Mouse (Mus musculus): ENCODE measurements around the gene Znrf1. TPM values are rescaled to one million over a fixed set of nuclear protein-coding genes. Genes with fewer than 3 reads are reported as not detected.
A peak's percentile ranks its signal among the peaks of the same experiment; 100 is the strongest.

The Znrf1 gene
- polyA plus RNA-seq, 1 experiment, result 166 TPM

GRCm38 (mm10) chr8:111509278-111509677 lies 26.6 kb upstream of the Znrf1 start:
- no peak overlapping the region for H3K27ac ChIP-seq (ENCODE audit: insufficient read depth, low read length)
- TF ChIP-seq POLR2A (IDR thresholded peaks at IDR 0.05; ENCODE audit: extremely low read depth, insufficient read depth, low read length), result no peak
- TF ChIP-seq CTCF (IDR thresholded peaks at IDR 0.05; ENCODE audit: extremely low read depth, insufficient read depth, low read length), result no peak
- no peak overlapping the region for H3K4me3 ChIP-seq (ENCODE audit: insufficient read depth, low read length)
- peaks cover 3% of the 10 kb centered on the region for H3K4me1 ChIP-seq (ENCODE audit: control insufficient read depth, insufficient read depth, low read length)

GRCm38 (mm10) chr8:111510401-111510800 lies 25.5 kb upstream of the Znrf1 start:
- H3K27ac ChIP-seq (ENCODE audit: insufficient read depth, low read length), result no peak overlapping the region
- no peak for TF ChIP-seq CTCF (IDR thresholded peaks at IDR 0.05; ENCODE audit: extremely low read depth, insufficient read depth, low read length)
- TF ChIP-seq POLR2A (IDR thresholded peaks at IDR 0.05; ENCODE audit: extremely low read depth, insufficient read depth, low read length), result no peak
- peaks cover 3% of the 10 kb centered on the region for H3K4me1 ChIP-seq (ENCODE audit: control insufficient read depth, insufficient read depth, low read length)
- no peak overlapping the region for H3K4me3 ChIP-seq (ENCODE audit: insufficient read depth, low read length)

- Histone ChIP-seq H3K4me3 (ENCODE audit: insufficient read depth, low read length) (no peak overlapping the region), H3K27ac (ENCODE audit: insufficient read depth, low read length) (no peak overlapping the region), H3K4me1 (ENCODE audit: control insufficient read depth, insufficient read depth, low read length) (peaks cover 3% of the 10 kb centered on the region)
- TF ChIP-seq POLR2A (IDR thresholded peaks at IDR 0.05; ENCODE audit: extremely low read depth, insufficient read depth, low read length) (no peak), CTCF (IDR thresholded peaks at IDR 0.05; ENCODE audit: extremely low read depth, insufficient read depth, low read length) (no peak)
Measured at GRCm38 (mm10) chr8:111512941-111513340, 23.0 kb upstream of the Znrf1 start.

GRCm38 (mm10) chr8:111513446-111513845 lies 22.5 kb upstream of the Znrf1 start:
- Histone ChIP-seq H3K27ac (ENCODE audit: insufficient read depth, low read length) (no peak overlapping the region), H3K4me3 (ENCODE audit: insufficient read depth, low read length) (no peak overlapping the region), H3K4me1 (ENCODE audit: control insufficient read depth, insufficient read depth, low read length) (peaks cover 3% of the 10 kb centered on the region)
- TF ChIP-seq POLR2A (IDR thresholded peaks at IDR 0.05; ENCODE audit: extremely low read depth, insufficient read depth, low read length) (no peak), CTCF (IDR thresholded peaks at IDR 0.05; ENCODE audit: extremely low read depth, insufficient read depth, low read length) (no peak)

- no peak overlapping the region for H3K4me3 ChIP-seq (ENCODE audit: insufficient read depth, low read length)
- no peak overlapping the region for H3K27ac ChIP-seq (ENCODE audit: insufficient read depth, low read length)
- TF ChIP-seq CTCF (IDR thresholded peaks at IDR 0.05; ENCODE audit: extremely low read depth, insufficient read depth, low read length), result no peak
- peaks cover 3% of the 10 kb centered on the region for H3K4me1 ChIP-seq (ENCODE audit: control insufficient read depth, insufficient read depth, low read length)
Measured at GRCm38 (mm10) chr8:111516451-111517035, 19.4 kb upstream of the Znrf1 start.

- Histone ChIP-seq H3K4me3 (ENCODE audit: insufficient read depth, low read length) (no peak overlapping the region), H3K4me1 (ENCODE audit: control insufficient read depth, insufficient read depth, low read length) (peaks cover 3% of the 10 kb centered on the region), H3K27ac (ENCODE audit: insufficient read depth, low read length) (no peak overlapping the region)
- no peak for TF ChIP-seq POLR2A (IDR thresholded peaks at IDR 0.05; ENCODE audit: extremely low read depth, insufficient read depth, low read length)
- no peak for TF ChIP-seq CTCF (IDR thresholded peaks at IDR 0.05; ENCODE audit: extremely low read depth, insufficient read depth, low read length)
Measured at GRCm38 (mm10) chr8:111517466-111517865, 18.4 kb upstream of the Znrf1 start.

- TF ChIP-seq CTCF (IDR thresholded peaks at IDR 0.05; ENCODE audit: extremely low read depth, insufficient read depth, low read length) (no peak), POLR2A (IDR thresholded peaks at IDR 0.05; ENCODE audit: extremely low read depth, insufficient read depth, low read length) (peak; percentile 57; the same call in 1 of the 2 replicates)
- Histone ChIP-seq H3K4me1 (ENCODE audit: control insufficient read depth, insufficient read depth, low read length) (no peaks in the 10 kb centered on the region), H3K27ac (ENCODE audit: insufficient read depth, low read length) (no peak within 1 kb of the TSS), H3K4me3 (ENCODE audit: insufficient read depth, low read length) (peak within 1 kb of the TSS; percentile 75)
Measured at GRCm38 (mm10) chr8:111521713-111522429, 14.0 kb upstream of the Znrf1 start, which contains the start of gene Wdr59. Wdr59 (minus strand) TSS chr8:111522092.

- H3K4me1 ChIP-seq (ENCODE audit: control insufficient read depth, insufficient read depth, low read length), result no peaks in the 10 kb centered on the region
- H3K4me3 ChIP-seq (ENCODE audit: insufficient read depth, low read length), result no peak overlapping the region
- H3K27ac ChIP-seq (ENCODE audit: insufficient read depth, low read length), result no peak overlapping the region
- TF ChIP-seq POLR2A (IDR thresholded peaks at IDR 0.05; ENCODE audit: extremely low read depth, insufficient read depth, low read length) (no peak), CTCF (IDR thresholded peaks at IDR 0.05; ENCODE audit: extremely low read depth, insufficient read depth, low read length) (no peak)
Measured at GRCm38 (mm10) chr8:111526403-111527024, 9.4 kb upstream of the Znrf1 start.

- Histone ChIP-seq H3K4me1 (ENCODE audit: control insufficient read depth, insufficient read depth, low read length) (no peaks in the 10 kb centered on the region), H3K27ac (ENCODE audit: insufficient read depth, low read length) (no peak overlapping the region), H3K4me3 (ENCODE audit: insufficient read depth, low read length) (no peak overlapping the region)
- TF ChIP-seq CTCF (IDR thresholded peaks at IDR 0.05; ENCODE audit: extremely low read depth, insufficient read depth, low read length) (no peak), POLR2A (IDR thresholded peaks at IDR 0.05; ENCODE audit: extremely low read depth, insufficient read depth, low read length) (no peak)
Measured at GRCm38 (mm10) chr8:111527149-111527548, 8.7 kb upstream of the Znrf1 start.

- Histone ChIP-seq H3K27ac (ENCODE audit: insufficient read depth, low read length) (no peak overlapping the region), H3K4me1 (ENCODE audit: control insufficient read depth, insufficient read depth, low read length) (no peaks in the 10 kb centered on the region), H3K4me3 (ENCODE audit: insufficient read depth, low read length) (no peak overlapping the region)
- TF ChIP-seq POLR2A (IDR thresholded peaks at IDR 0.05; ENCODE audit: extremely low read depth, insufficient read depth, low read length), result no peak
- TF ChIP-seq CTCF (IDR thresholded peaks at IDR 0.05; ENCODE audit: extremely low read depth, insufficient read depth, low read length), result no peak
Measured at GRCm38 (mm10) chr8:111528071-111528470, 7.8 kb upstream of the Znrf1 start.
